Mouse (Mus musculus) monocyte, adult 2 months (primary cell): ENCODE results near the gene Colgalt2.
"Not testable (repeated sequence)": the region's sequence is repeated elsewhere in the genome, so short reads cannot be mapped to it uniquely, and the experiment has no call there.

Experiments used
- DNase-seq, 2 experiments: peaks; one replicate each; pipeline ENCODE4 v3.0.0; 2022; ENCODE audit warnings: low spot score in 2 of 2, low read depth in 1 of 2

Gene Colgalt2

DNA sequence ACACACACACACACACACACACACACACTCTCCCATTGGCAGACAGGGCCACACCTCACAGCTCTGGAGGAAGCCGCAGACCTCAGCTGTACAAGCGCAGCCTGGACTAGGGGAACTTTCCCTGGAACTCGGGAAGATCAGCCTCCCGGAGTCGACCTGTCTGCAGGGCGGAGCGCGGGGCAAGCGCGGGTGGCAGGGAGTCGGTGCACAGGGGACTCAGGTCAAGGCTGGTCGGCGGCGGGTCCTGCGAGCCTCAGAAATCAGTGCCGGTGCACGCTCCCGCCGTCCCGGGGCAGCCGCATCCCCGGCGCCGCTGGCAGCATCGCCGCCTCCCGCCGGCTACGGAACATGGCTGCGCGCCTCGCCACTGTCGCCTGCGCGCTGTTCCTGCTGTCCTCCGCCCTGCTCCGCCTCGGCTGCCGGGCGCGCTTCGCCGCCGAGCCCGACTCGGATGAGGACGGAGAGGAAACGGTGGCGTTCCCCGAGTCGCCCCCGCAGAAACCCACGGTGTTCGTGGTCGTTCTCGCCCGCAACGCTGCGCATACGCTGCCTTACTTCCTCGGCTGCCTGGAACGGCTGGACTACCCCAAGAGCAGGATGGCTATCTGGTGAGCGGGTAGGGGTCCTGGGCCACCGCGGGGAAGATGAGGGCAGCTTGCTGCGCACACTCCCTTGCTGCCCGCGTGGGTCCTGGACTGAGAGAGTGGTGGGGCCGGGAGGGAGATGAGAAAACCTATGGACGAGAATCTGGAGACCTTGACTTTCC lies at the start of gene Colgalt2:
Gene Colgalt2, plus strand, starts transcription at position 41 of the 766 bp plus-strand sequence.
- DNase-seq, result no peak

DNA sequence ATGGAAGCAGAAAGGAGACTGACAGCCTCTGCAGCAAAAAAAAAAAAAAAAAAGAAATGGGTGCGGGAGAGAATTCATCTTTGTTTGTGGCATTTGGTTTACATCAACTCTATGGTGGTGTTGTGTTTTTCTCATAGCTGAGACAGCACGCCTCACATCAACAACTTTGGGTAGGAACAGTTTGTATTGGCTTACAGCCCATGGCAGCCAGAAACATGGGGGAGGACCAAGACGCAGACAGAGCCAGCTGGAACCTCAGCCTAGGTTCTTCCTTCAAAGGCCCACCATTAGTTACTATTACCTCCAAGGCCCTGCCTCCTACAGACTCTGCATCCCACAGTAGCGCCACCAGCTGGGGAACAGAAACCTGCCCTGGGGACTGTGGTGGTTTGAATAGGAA lies 42.9 kb upstream of the Colgalt2 start:
- no peak for DNase-seq

DNA sequence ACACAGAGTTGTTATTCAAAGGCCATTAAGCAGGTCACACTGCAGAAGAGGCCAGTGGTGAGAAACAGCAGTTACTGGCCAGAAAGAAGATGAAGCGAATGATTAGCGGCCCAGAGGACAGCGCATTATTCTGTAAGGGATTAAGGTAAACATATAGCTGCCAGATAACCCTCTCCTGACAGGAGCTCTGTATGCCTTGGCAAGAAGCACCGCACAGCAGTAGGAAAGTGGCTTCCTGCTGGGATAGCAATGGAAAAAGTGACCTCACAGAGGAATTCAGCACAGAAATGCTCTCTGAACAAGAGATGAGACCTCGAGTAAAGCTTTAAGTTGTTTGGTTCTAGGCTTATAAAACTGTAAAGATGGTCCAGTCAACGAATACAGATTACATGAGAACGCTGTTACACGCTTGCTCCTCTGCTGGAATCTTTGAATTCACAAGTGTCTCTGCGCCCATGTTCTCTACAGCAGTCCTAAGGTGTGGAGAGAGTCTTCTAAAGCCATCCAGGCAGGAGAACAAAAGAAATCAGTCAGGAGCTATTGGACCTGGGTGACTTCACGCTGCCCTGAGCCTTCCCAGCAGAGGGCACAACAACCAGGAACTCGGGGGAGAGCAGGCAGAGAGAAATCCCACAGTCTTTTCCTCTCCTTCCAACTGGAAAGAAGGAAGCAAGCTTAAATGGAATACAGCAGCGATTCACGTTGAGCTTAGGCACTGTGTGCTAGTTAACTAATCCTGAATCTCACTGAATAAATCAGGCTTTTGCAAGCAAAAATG lies 31.1 kb upstream of the Colgalt2 start:
- DNase-seq, result no peak

DNA sequence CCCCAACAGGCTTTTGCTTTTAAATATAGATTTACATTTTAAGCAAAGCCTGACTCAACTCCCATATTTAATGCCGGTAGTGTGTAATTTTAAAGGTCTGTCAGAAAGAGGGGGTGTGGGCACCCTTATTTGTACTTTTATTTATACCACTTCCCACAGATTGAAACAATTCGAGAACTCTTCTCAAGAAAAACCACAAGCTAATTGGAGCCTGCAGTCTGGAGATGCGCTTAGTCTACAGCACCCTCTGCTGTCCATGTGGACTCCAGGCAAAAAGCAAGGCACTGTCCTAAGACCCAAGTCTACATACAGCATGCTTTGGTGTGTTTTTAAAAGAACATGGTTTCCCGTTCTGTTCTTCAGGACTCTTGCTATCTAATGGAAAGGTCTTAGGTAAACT lies 30.5 kb upstream of the Colgalt2 start:
- no peak for DNase-seq

DNA sequence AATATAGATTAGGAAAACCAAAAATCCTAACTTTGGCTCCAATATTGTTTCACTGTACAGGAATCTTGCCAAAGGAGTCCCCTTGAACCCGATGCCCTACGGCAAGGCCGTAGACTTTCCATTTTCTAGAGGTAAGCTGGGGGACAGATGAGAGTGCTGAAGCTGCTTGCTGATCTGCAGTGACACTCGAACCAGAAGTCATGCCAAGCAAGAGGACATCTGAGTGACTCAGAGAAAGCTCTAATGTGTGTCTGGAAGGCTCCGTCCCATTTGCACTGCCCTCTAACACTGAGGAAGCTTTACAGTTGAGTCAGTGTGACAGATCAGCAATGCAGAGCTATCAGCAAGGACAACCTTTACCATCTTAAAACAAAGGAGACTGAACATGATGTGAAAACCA lies 21.3 kb upstream of the Colgalt2 start:
- no peak for DNase-seq

DNA sequence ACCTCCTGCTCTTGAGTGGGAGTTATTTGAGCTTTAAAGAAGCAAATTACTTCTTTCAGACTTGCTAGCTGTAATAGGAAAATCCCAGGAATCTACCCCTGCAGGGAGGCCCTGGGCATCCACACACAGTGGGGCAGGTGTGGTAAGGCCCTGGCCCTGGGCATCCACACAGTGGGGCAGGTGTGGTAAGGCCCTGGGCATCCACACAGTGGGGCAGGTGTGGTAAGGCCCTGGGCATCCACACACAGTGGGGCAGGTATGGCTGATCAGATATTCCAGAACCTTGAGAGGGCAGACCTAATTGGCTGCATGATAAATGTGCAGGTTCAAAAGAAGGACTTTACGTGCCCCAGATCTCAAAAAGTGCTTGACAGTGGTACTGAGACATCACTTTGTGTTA lies 15.0 kb upstream of the Colgalt2 start:
- DNase-seq, result no peak

DNA sequence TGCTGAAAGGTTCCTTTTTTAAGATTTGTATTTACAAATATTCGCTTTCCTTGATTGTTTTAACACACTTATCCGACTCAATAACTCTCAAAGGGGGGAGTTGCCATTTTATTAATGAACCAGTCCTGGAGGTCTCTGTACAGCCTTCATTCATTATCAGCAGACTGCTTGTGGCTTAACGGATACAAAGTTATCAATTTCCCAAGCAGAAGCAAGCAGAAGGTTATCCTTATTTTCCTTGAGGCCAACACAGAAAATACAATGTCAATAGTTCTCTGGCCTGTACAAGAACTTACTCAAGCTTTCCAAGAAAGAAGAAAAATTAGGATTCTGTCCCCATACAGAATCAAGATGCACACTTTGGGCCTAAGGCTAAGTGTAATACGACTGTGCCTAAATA lies 13.9 kb upstream of the Colgalt2 start:
- not testable (repeated sequence) for DNase-seq

DNA sequence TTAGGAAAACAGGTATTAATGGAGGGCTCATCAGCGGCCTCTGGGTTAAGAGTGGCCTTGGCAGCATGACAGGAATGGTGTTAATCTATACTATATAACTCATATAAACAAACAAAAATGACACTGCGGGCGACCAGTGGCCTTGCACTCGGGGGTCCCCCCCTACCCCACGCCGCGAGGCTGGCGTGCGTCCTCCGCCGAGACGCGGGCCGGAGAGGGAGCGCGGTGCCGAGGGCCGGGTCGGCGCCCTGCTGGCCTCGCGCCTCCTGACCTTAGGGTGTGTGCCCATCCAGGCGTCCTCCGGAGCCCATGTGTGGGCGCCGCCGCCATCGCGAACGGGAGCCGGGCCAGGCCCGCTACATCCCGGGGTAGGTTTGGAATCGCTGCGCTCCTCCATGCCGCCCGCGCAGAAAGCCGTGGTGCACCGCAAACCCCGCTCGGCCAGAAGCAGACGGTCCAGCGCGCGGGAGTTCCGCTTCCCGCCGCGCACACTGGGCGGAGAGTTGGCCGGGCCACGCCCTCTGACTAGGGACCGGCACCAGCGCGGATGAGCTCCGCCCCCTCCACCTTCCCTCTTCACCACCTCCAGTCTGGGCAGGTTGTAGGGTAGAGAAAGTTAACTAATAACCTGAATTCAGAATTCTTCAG lies 13.3 kb upstream of the Colgalt2 start, which contains the start of gene Tsen15:
Gene Tsen15, minus strand, starts transcription at position 501 of the 648 bp plus-strand sequence.
- peak; percentile 50 to 54 for DNase-seq

DNA sequence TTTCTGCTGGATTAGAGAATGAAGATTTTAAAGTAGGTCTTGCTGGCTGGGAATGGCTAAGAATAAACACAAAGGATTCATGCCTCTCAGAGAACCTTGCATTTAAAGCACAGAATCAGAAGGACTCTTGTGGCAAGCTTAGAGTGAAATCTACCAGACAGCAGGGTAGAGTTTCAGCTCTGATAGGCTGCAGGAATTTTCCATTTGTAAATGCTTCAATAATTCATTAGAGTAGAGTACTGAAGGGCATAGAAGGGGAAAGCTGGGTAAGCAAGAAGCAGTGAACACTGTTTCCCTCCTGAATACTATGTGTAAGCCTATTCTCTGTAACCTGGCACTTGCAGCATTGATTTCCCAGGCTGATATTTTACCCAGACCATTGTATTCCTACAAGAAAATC lies 10.4 kb upstream of the Colgalt2 start:
- no peak for DNase-seq

DNA sequence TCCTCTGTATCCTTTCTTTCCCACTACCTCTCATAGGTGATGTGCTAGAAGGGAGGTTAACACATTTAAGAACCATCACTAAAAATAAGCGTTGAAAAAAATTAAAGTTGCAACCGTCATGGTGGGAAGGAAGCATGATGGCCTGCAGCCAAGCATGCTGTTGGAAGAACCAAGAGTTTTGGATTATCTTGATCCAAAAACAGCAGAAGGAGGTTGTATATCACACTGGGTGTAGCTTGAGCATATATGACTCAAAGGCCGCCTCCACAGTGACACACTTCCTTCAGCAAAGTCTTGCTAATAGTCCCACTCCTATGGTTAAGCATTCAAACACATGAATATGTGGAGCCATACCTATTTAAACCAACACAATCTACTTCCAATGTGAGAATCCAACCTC lies 5.5 kb upstream of the Colgalt2 start:
- no peak for DNase-seq

DNA sequence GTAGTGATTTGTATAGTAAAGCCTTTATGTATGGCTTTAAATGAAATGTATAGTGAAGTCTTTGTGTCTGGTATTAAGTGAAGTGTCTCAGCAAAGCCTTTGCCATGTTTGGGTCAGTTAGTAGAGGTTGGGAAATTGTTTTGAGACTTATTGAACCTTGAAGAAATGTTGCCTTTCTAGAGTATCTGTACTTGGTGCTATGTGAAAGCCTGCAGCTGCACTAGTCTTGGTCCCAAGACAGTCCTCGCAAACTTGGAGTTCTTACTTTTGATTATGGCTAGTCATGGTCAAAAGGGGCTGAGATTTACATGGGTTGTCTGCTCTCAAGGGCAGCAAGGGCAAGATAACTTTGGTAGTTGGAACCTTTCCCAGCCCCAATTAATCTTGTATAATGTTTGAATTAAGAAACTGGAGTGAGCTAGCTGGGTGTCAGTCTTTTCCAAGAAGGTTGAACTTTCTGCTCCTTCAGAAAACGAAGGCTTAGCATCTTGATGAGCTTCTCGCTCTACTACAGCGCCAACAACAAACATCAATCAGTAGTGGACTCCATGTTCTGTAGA lies 4.6 kb upstream of the Colgalt2 start:
- DNase-seq, result no peak

DNA sequence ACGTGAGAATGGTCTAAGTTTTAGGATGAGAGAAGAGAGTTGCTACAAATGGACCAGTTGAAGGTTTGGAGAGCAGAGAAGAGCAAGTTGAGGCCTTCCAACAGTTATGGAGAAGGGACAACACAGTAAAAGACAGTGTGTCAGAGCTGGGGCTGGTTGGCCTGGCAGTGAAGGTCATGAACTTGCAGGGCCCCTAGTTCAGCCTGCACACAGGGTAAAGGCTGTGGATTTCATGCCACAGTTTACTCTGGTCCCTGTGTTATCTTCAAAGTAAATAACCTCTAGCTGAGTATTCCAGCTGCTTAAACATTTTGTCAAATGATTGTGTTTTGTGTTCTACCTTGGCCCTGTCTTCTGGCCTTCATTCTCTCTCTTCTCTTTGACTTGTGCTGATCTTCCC lies 922 bp upstream of the Colgalt2 start:
- DNase-seq, result no peak

DNA sequence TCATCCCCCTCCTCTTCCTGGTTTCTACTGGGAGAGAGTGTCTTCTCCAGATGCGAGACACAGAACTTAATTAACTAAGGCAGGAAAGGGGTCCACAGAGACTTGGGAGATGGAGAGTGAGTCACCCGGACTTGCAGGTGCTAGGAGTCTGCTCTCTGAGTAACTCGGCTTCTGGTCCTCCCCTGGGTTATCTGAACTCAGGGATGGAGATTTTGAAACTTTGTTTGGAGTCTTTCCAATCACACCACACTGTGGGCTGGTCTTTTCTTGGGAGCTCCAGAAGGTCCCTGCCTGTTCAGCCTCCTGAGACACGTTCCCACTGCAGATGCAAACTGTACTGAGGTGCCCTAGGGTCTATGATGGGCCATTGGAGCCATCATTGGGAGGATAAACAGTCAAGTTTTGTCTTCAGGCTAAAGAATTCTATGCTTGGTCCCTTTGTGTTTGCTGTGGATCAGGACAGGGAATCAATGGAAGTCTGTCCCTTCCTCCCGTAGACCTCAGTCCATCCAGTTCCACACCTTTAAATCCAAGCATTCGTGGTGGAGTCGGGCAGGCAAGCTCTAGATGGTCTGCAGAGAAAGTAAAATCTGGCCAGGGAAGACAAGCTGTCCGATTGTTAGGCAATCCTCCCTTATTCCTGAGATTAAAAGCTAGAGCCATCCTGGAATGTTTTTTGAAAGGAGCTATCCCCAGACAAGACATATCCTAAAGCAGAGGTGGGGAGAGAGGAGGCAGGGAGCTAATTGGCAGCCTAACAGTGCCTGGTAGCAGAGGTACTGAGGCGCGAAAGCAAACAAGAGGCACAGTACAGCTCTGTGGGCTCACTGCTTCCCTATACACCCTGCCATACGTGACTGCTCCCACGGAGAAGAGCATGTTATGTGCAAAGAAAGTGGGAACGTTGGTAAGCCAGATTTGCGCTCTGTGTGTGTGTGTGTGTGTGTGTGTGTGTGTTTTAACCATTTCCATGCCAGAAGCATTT lies 1.2 kb downstream of the Colgalt2 start:
- no peak for DNase-seq

DNA sequence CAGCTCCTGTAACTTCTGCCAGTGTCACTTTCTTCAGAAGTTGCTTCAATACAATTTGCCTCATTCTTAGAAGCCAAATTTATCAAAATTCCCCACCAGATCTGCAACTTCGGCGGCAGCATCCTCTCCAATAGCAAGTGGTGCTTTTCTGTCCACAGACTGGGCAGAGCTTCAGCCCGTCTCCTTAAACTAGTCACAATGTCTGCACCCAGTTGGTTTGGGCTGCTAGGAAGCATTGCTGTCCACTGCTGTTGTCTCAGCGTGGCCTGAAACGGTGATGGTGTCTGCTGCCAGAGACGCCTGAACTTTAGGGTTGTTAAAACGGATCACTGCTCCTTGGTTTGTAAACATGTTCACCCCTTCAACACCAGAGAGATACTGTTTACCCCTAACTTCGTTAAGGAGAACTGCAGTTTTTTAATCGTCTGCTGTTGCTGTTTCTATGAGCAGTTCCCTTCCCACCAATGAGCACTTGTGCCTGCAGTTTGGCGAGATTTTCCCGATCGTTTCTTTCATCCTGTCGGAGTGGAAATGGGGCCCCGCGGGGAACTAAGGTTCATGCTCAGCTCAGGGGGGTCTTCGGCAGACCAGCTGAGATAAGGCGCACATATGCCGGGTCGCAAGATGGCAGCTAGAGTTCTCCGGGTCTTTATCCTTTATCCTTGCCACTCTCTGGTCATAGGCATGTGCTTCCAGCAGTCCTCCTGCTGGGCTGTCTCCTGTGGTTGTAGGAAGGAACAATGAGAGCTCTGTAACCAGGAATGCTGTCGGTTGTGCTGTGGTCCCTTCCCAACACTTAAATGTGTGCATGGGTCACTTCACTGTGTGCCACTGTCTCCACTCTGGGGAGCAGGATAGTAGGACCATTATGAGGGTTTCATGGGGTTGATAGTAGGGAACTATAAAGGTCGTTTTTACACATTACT lies 7.7 kb downstream of the Colgalt2 start:
- DNase-seq, result no peak

DNA sequence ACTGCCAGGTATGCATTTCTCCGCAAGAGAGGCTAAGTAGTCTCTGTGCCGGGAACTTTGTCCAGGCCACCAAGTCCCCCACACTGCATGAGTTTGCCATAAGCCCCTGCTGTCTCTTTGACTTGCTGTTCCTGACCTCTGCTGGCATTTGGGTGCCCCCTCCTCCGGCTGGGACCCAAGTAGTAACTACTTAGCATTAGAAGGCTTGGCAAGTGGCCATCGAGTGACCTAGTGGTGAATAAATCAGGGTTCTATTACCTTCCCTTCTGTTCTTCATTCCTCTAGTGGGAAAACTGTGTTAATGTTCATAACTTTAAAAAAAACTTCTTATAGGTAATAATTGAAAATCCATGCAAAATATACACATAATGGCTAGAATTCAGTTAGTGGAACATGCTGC lies 9.7 kb downstream of the Colgalt2 start:
- DNase-seq, result no peak

DNA sequence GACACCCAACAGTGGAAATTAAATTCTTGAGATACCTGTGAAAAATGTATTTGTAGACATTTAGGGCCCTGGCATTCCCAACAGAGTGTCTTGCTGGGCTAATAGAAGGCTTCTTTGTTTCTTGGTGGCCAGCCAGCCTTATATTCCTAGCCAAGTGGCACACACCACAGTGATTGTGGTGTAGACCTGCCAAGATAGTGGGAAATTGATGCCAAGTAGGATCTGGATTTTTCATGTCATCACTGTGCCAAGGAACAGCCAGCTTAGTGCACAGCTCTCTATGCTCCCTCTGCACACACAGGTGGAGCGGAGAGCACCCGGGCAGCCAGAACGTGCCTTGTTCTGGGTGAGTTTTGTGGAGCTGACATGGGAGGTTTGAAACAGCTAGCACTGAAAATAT lies 11.0 kb downstream of the Colgalt2 start:
- no peak for DNase-seq

DNA sequence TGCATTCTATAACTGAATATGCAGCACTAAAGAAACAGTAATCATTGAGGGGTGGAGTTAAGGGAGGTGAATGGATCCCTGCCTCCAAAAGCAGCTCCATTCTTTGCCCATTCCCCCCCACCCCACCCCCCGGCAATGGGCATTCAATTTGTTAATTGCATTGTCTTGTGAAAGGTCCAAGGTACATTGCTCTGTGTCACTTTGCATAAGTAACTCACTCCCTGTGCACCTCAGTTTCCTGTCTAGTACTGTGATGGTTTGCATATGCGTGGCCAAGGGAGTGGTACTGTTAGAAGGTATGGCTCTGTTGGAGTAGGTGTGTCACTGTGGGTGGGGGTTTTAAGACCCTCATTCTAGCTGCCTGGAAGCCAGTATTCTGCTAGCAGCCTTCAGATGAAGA lies 13.5 kb downstream of the Colgalt2 start:
- no peak for DNase-seq

DNA sequence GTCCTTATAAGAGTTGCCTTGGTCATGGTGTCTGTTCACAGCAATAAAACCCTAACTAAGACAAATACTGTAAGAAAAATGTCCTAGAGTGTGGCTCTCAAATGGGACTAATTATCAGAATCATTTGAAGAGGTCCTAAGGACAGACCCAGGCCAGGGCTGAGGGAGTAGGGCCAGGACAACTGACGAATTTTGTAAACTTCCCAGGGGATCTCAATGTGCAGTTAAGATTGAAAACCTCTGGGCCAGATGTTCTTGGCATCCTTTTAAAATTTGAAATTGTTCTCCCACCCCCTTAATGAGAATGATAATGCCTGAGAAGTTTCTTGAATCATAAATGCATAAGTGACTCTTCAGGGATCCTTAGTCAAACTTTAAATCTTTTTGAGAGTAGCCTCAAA lies 14.3 kb downstream of the Colgalt2 start:
- no peak for DNase-seq

DNA sequence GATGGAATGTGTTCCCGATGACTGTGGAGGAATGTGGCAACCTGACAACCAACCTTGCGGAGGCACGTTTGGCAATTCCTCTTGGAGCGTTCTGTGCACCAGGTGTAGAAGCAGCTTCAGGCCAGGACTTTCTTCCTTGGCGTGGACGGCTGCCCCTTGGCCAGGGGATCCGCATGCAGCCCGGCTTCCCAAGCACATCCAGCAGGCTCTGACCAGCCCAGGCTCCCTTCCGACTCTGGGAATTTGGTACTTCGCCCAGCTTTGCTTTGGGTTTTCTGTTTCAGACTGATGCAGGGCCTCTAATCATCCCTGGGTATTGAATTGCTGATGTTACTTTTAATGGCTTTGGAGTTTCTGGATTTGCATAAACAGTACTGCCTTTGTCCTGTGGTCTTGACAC lies 14.8 kb downstream of the Colgalt2 start:
- no peak for DNase-seq
